Comparison of ENCODE assay signal across 9 mouse cellular contexts in genomic region chr14:40947431-40948394, GRCm38 (mm10). TPM values are rescaled to one million over a fixed set of nuclear protein-coding genes. Genes with fewer than 3 reads are reported as not detected.
DNase-seq lines count a peak whose midpoint lies in the region; ATAC-seq and TF ChIP-seq lines count a peak whose summit lies in the region.
"Had no signal": no experiment of that assay in that cellular context is flagged by ENCODE, and none has a peak within 500 bp of the region (broad histone marks: within the 10 kb centered on the region; RNA-seq: fewer than 3 reads in every experiment).

No protein-coding gene starts in this region.

- intact Hi-C loops in heart, postnatal 25 days (cut with DNase I), result loop anchor here (1.0 kb wide), 1 partner anchor 9 kb away; no protein-coding TSS in a partner anchor

- peak; percentile 95 for DNase-seq in heart, adult 11 months
- no peak for DNase-seq in heart, postnatal 25 days (ENCODE audit: low spot score)
- DNase-seq in lung, postnatal 36 days, result peak; percentile 80
- DNase-seq in urinary bladder, postnatal 14 days (ENCODE audit: low spot score), result peak; percentile 83
- DNase-seq in left cerebral cortex, adult 18-20 months (ENCODE audit: low spot score in 2 of 2), result no peak

- H3K9me3 ChIP-seq in intestine, embryonic 15.5 days, result no peaks in the 10 kb centered on the region
- no peaks in the 10 kb centered on the region for H3K9me3 ChIP-seq in midbrain, embryonic 13.5 days

- peaks cover 14% of the 10 kb centered on the region for H3K4me1 ChIP-seq in bone marrow, adult 2 months (ENCODE audit: control insufficient read depth, insufficient read depth, low read length)
- peaks cover 22% of the 10 kb centered on the region for H3K4me1 ChIP-seq in intestine, embryonic 15.5 days (replicated peaks)
- peaks cover 33% of the 10 kb centered on the region for H3K4me1 ChIP-seq in midbrain, embryonic 13.5 days (replicated peaks)

- H3K4me2 ChIP-seq in intestine, embryonic 15.5 days (replicated peaks), result peak overlapping the region; percentile 41
- H3K4me2 ChIP-seq in midbrain, embryonic 13.5 days (replicated peaks), result no peak overlapping the region

- H3K27ac ChIP-seq in bone marrow, adult 2 months (ENCODE audit: control insufficient read depth, insufficient read depth, low read depth, low read length, poor library complexity), result peak overlapping the region; percentile 39
- peak overlapping the region; percentile 71 for H3K27ac ChIP-seq in intestine, embryonic 15.5 days
- H3K27ac ChIP-seq in midbrain, embryonic 13.5 days, result no peak overlapping the region

- 4% methylated on average over 14 of the region's 14 CpGs for WGBS in bone marrow, adult 2 months
- 50% methylated on average over 14 of the region's 14 CpGs for WGBS in intestine, embryonic 15.5 days
- WGBS in midbrain, embryonic 13.5 days, result 88% methylated on average over 14 of the region's 14 CpGs

- H3K9ac ChIP-seq in intestine, embryonic 15.5 days, result no peak overlapping the region
- H3K9ac ChIP-seq in midbrain, embryonic 13.5 days (replicated peaks), result no peak overlapping the region

- no peak for TF ChIP-seq POLR2A in bone marrow, adult 2 months (IDR thresholded peaks at IDR 0.05; ENCODE audit: borderline replicate concordance, control insufficient read depth, low read depth, low read length)

- no peaks in the 10 kb centered on the region for H3K36me3 ChIP-seq in intestine, embryonic 15.5 days
- H3K36me3 ChIP-seq in midbrain, embryonic 13.5 days, result peaks cover 18% of the 10 kb centered on the region

- no peak for TF ChIP-seq CTCF in bone marrow, adult 2 months (IDR thresholded peaks at IDR 0.05; ENCODE audit: control insufficient read depth, insufficient read depth, low read length)

- ATAC-seq in intestine, embryonic 15.5 days, result peak; percentile 93
- no peak; the same call in 1 of the 2 replicates for ATAC-seq in midbrain, embryonic 13.5 days

- H3K4me3 ChIP-seq in bone marrow, adult 2 months (replicated peaks; ENCODE audit: control insufficient read depth, low read depth, low read length), result peak overlapping the region; percentile 1
- H3K4me3 ChIP-seq in intestine, embryonic 15.5 days (replicated peaks), result no peak overlapping the region
- H3K4me3 ChIP-seq in midbrain, embryonic 13.5 days (replicated peaks), result no peak overlapping the region

- H3K27me3 ChIP-seq in intestine, embryonic 15.5 days (replicated peaks), result no peaks in the 10 kb centered on the region
- H3K27me3 ChIP-seq in midbrain, embryonic 13.5 days, result no peaks in the 10 kb centered on the region
- H3K27me3 ChIP-seq: Patski had no signal

RNA-seq across cellular contexts. Expression of gene Tspan14, which starts 18.9 kb away (rescaled TPM):
- total RNA-seq in heart, postnatal 25 days (2021), result 10 to 100 TPM; 17.1 to 18.1 TPM
- polyA plus RNA-seq in bone marrow, adult 2 months (2011; ENCODE audit: insufficient read depth, insufficient read length, low replicate concordance, missing spikeins), result 23.3 and 41.2 TPM in 2 replicates
- 56.8 and 61.0 TPM in 2 replicates for polyA plus RNA-seq in intestine, embryonic 15.5 days (2015; fragmentation: Nextera tagmentation; extraction: Ambion mirVana)
- 10 to 100 TPM; 41.8 to 45.3 TPM for total RNA-seq in left cerebral cortex, adult 18-20 months (2021)
- polyA plus RNA-seq in midbrain, embryonic 13.5 days (2015; fragmentation: Nextera tagmentation; extraction: Ambion mirVana), result 79.7 and 80.4 TPM in 2 replicates

RNA-seq across cellular contexts. Expression of gene Sh2d4b, which starts 54.6 kb away (rescaled TPM):
- under 1 TPM; 0.62 to 0.81 TPM for total RNA-seq in heart, postnatal 25 days (2021)
- 3.5 and 6.5 TPM in 2 replicates for polyA plus RNA-seq in bone marrow, adult 2 months (2011; ENCODE audit: insufficient read depth, insufficient read length, low replicate concordance, missing spikeins)
- 0.13 and 0.14 TPM in 2 replicates for polyA plus RNA-seq in intestine, embryonic 15.5 days (2015; fragmentation: Nextera tagmentation; extraction: Ambion mirVana)
- 1 to 10 TPM; 3.1 to 4.4 TPM for total RNA-seq in left cerebral cortex, adult 18-20 months (2021)
- 1.2 and 1.4 TPM in 2 replicates for polyA plus RNA-seq in midbrain, embryonic 13.5 days (2015; fragmentation: Nextera tagmentation; extraction: Ambion mirVana)

Comparison
In these comparisons a context has a peak if more than half of its experiments do, and no peak if none do; other contexts are left out.
1. DNase-seq: peak in heart, adult 11 months (single experiment), lung, postnatal 36 days (single experiment) and urinary bladder, postnatal 14 days (single experiment); none in heart, postnatal 25 days (single experiment) and left cerebral cortex, adult 18-20 months (0 of 2).